Mouse (Mus musculus) kidney, postnatal 0 days (tissue): ENCODE data around the gene Traf5. TPM values are rescaled to one million over a fixed set of nuclear protein-coding genes. Genes with fewer than 3 reads are reported as not detected.
A peak's percentile ranks its signal among the peaks of the same experiment; 100 is the strongest.

Source experiments
- ATAC-seq: fragments of 200-750 bp; cut with Nextera tagmentation; replicated peaks from 2 replicates; pipeline ENCODE4 v1.8.0; 2017; ENCODE audit warnings: low read depth, moderate number of reproducible peaks, moderate TSS enrichment, moderate library complexity; ENCODE audit not compliant: low FRiP score
- DNase-seq: peaks from one replicate; pipeline ENCODE4 v3.0.0-alpha.2; 2016; ENCODE audit warnings: low spot score
- H3K27ac ChIP-seq: fragments of 300-500 bp; sonication (generic); 2 replicates; pipeline ENCODE4 v1.5.1; 2014; ENCODE audit warnings: mild to moderate bottlenecking
- H3K27me3 ChIP-seq: fragments of 300-500 bp; sonication (generic); 2 replicates; pipeline ENCODE4 v1.6.1; 2014; ENCODE audit warnings: low read length, mixed read lengths; ENCODE audit not compliant: insufficient read depth
- H3K36me3 ChIP-seq: fragments of 300-500 bp; sonication (generic); 2 replicates; pipeline ENCODE4 v1.6.1; 2014; ENCODE audit warnings: low read length, mixed read lengths; ENCODE audit not compliant: insufficient read depth
- H3K4me1 ChIP-seq: fragments of 300-500 bp; sonication (generic); replicated peaks from 2 replicates; pipeline ENCODE4 v1.6.1; 2014; ENCODE audit warnings: antibody characterized with exemption, low read length, mixed read lengths; ENCODE audit not compliant: insufficient read depth
- H3K4me2 ChIP-seq: fragments of 300-500 bp; sonication (generic); 2 replicates; pipeline ENCODE4 v1.6.1; 2014; ENCODE audit warnings: mild to moderate bottlenecking, low read length, moderate library complexity, mixed read lengths
- H3K4me3 ChIP-seq: fragments of 300-500 bp; sonication (generic); replicated peaks from 2 replicates; pipeline ENCODE4 v1.5.1; 2014; ENCODE audit warnings: low read depth, low read length
- H3K9ac ChIP-seq: fragments of 300-500 bp; sonication (generic); 2 replicates; pipeline ENCODE4 v1.6.1; 2014; ENCODE audit warnings: low read depth, low read length
- H3K9me3 ChIP-seq: fragments of 300-500 bp; sonication (generic); replicated peaks from 2 replicates; pipeline ENCODE4 v1.6.1; 2016; ENCODE audit warnings: low read length, inconsistent platforms, mixed read lengths
- CTCF ChIP-seq: IDR thresholded peaks from 2 replicates; pipeline ENCODE4 v1.5.1; 2016; ENCODE audit warnings: antibody characterized with exemption, low read depth, mild to moderate bottlenecking, moderate library complexity
- WGBS: fragments of 180-500 bp; shearing (Covaris S2); extraction: QIAGEN DNeasy Blood & Tissue Kit; methylation state at CpG from one replicate; pipeline ENCODE4 v1.1.7; 2014; 5-methylcytosine and 5-hydroxymethylcytosine counted together
- polyA plus RNA-seq: library from polyadenylated mRNA; unstranded; fragments of >200 nt; fragmentation: Nextera tagmentation; extraction: Ambion mirVana; gene quantifications from 2 replicates; pipeline ENCODE4 v1.2.1, GENCODE M21; 2015

Traf5 gene
- polyA plus RNA-seq, 1 experiment from 2014 or later, result 19.6 TPM

GRCm38 (mm10) chr1:192088011-192088410 is 4.3 kb downstream of the Traf5 start:
- DNase-seq, result no peak
- Histone ChIP-seq H3K9me3 (no peaks in the 10 kb centered on the region), H3K9ac (no peak overlapping the region), H3K4me3 (no peak overlapping the region), H3K36me3 (no peaks in the 10 kb centered on the region), H3K27ac (no peak overlapping the region), H3K4me2 (no peak overlapping the region), H3K27me3 (no peaks in the 10 kb centered on the region), H3K4me1 (peaks cover 15% of the 10 kb centered on the region)
- no peak for ATAC-seq
- WGBS, result 74% methylated on average over 4 of the region's 4 CpGs
- no peak for TF ChIP-seq CTCF

- 71% methylated on average over 4 of the region's 4 CpGs for WGBS
- no peak for DNase-seq
Measured at GRCm38 (mm10) chr1:192087098-192087497, 5.3 kb downstream of the Traf5 start.

GRCm38 (mm10) chr1:192086279-192087037 is 5.9 kb downstream of the Traf5 start:
- Histone ChIP-seq H3K4me1 (peaks cover 15% of the 10 kb centered on the region), H3K4me3 (no peak overlapping the region), H3K9me3 (no peaks in the 10 kb centered on the region), H3K9ac (no peak overlapping the region), H3K27ac (peak overlapping the region; percentile 44), H3K4me2 (no peak overlapping the region), H3K36me3 (no peaks in the 10 kb centered on the region), H3K27me3 (no peaks in the 10 kb centered on the region)
- TF ChIP-seq CTCF, result no peak
- DNase-seq (no peak), ATAC-seq (peak; percentile 41; the same call in 1 of the 2 replicates)
- WGBS, result 68% methylated on average over 12 of the region's 12 CpGs

More at GRCm38 (mm10) chr1:192087098-192087497, 5.3 kb downstream of the Traf5 start:
- Histone ChIP-seq H3K4me3 (no peak overlapping the region), H3K4me1 (peaks cover 15% of the 10 kb centered on the region), H3K27me3 (no peaks in the 10 kb centered on the region), H3K27ac (peak overlapping the region; percentile 44), H3K4me2 (no peak overlapping the region), H3K9ac (no peak overlapping the region), H3K36me3 (no peaks in the 10 kb centered on the region), H3K9me3 (no peaks in the 10 kb centered on the region)
- ATAC-seq, result no peak
- no peak for TF ChIP-seq CTCF

GRCm38 (mm10) chr1:192085218-192085617 is 7.1 kb downstream of the Traf5 start:
- H3K9ac ChIP-seq, result no peak overlapping the region
- no peak for ATAC-seq
- WGBS, result 87% methylated on average over 10 of the region's 10 CpGs

GRCm38 (mm10) chr1:192082646-192083045 is 9.7 kb downstream of the Traf5 start:
- Histone ChIP-seq H3K9ac (no peak overlapping the region), H3K9me3 (no peaks in the 10 kb centered on the region), H3K4me1 (peaks cover 21% of the 10 kb centered on the region), H3K27ac (no peak overlapping the region), H3K27me3 (no peaks in the 10 kb centered on the region), H3K36me3 (no peaks in the 10 kb centered on the region), H3K4me2 (no peak overlapping the region), H3K4me3 (no peak overlapping the region)
- 83% methylated on average over 1 of the region's 1 CpGs for WGBS
- DNase-seq (no peak), ATAC-seq (no peak)
- TF ChIP-seq CTCF, result no peak

More at GRCm38 (mm10) chr1:192085218-192085617, 7.1 kb downstream of the Traf5 start:
- no peak overlapping the region for H3K4me3 ChIP-seq
- no peaks in the 10 kb centered on the region for H3K36me3 ChIP-seq
- no peak for DNase-seq
- H3K4me1 ChIP-seq, result peaks cover 8% of the 10 kb centered on the region
- no peaks in the 10 kb centered on the region for H3K9me3 ChIP-seq
- H3K27ac ChIP-seq, result no peak overlapping the region
- no peak for TF ChIP-seq CTCF
- no peaks in the 10 kb centered on the region for H3K27me3 ChIP-seq
- no peak overlapping the region for H3K4me2 ChIP-seq

- ATAC-seq (no peak), DNase-seq (no peak)
- no peaks in the 10 kb centered on the region for H3K9me3 ChIP-seq
- no peak overlapping the region for H3K9ac ChIP-seq
- H3K27me3 ChIP-seq, result no peaks in the 10 kb centered on the region
- no peak overlapping the region for H3K27ac ChIP-seq
- H3K4me3 ChIP-seq, result no peak overlapping the region
- H3K36me3 ChIP-seq, result no peaks in the 10 kb centered on the region
- H3K4me2 ChIP-seq, result no peak overlapping the region
- 97% methylated on average over 2 of the region's 2 CpGs for WGBS
- no peak for TF ChIP-seq CTCF
- peaks cover 25% of the 10 kb centered on the region for H3K4me1 ChIP-seq
Measured at GRCm38 (mm10) chr1:192081129-192081528, 11.2 kb downstream of the Traf5 start.

- ATAC-seq, result no peak
- H3K4me3 ChIP-seq, result no peak overlapping the region
- DNase-seq, result no peak
- H3K4me2 ChIP-seq, result no peak overlapping the region
- no peaks in the 10 kb centered on the region for H3K36me3 ChIP-seq
- H3K9me3 ChIP-seq, result no peaks in the 10 kb centered on the region
- H3K27me3 ChIP-seq, result no peaks in the 10 kb centered on the region
- no peak overlapping the region for H3K9ac ChIP-seq
- no peak for TF ChIP-seq CTCF
- WGBS, result 88% methylated on average over 1 of the region's 1 CpGs
- H3K27ac ChIP-seq, result peak overlapping the region; percentile 85
- H3K4me1 ChIP-seq, result peaks cover 29% of the 10 kb centered on the region
Measured at GRCm38 (mm10) chr1:192079121-192079520, 13.2 kb downstream of the Traf5 start.
